Mouse (Mus musculus) R1 (cell line): ENCODE data around the gene Vil1.

Source experiments
- DNase-seq: peaks from one replicate; pipeline ENCODE4 v3.0.0-alpha.2; 2018; ENCODE audit warnings: low read depth, low spot score

Vil1 gene

GRCm38 (mm10) chr1:74408589-74409504 is at the start of gene Vil1:
TSS of gene Vil1 (plus strand) at chr1:74409376.
- no peak for DNase-seq

DNA sequence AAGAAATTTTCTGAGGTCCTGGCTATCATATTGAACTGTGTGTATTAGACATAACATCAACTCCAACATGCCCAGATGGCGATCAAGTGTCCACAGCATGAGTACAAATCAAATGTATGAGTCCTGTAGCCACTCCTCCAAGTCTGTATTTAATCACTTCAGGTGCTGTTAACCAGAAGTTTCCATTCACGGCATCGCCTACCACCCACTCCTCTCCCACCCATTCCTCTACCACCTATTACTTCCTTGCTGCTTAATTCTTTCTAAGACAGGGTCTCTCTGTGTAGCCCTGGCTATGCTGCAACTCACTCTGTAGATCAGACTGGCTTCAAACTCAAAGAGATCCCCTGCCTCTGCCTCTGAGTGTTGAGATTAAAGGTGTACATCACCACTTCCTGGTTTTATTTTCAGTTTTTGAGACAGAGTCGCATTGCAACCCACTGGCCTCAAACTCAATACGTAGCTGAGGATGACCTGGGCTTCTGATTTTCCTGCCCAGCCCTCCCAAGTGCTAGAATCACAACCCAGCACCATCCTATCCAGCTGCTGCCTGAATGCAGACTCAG is 49.1 kb upstream of the Vil1 start:
- DNase-seq = no peak

GRCm38 (mm10) chr1:74361812-74362211 is 47.4 kb upstream of the Vil1 start, which contains the start of gene Catip:
TSS of gene Catip (plus strand) at chr1:74362108.
- peak; percentile 98 for DNase-seq

- DNase-seq = no peak
These were observed 46.6 kb upstream of the Vil1 start for GRCm38 (mm10) chr1:74362325-74363229.

GRCm38 (mm10) chr1:74363437-74363836 is 45.7 kb upstream of the Vil1 start:
- no peak for DNase-seq

DNA sequence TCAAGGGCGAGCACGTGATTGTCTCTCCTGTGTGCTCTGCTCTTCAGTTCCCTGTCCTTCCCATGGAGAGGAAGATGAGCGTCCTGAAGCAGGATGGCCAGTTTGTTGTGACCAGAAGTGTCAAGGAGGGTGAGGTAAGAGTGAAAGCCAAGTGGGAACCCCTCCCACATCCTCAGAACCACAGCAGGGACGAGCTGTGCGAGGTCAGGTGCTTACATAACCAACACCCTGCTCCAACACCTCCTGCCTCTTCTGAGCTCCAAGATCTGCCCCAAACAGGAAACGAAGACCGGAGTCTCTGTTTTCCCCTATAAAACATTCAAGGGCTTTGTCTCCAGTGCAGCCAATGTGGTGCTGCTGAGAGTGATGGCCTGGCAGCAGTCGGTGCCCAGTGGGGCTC is 44.9 kb upstream of the Vil1 start:
- no peak for DNase-seq

DNA sequence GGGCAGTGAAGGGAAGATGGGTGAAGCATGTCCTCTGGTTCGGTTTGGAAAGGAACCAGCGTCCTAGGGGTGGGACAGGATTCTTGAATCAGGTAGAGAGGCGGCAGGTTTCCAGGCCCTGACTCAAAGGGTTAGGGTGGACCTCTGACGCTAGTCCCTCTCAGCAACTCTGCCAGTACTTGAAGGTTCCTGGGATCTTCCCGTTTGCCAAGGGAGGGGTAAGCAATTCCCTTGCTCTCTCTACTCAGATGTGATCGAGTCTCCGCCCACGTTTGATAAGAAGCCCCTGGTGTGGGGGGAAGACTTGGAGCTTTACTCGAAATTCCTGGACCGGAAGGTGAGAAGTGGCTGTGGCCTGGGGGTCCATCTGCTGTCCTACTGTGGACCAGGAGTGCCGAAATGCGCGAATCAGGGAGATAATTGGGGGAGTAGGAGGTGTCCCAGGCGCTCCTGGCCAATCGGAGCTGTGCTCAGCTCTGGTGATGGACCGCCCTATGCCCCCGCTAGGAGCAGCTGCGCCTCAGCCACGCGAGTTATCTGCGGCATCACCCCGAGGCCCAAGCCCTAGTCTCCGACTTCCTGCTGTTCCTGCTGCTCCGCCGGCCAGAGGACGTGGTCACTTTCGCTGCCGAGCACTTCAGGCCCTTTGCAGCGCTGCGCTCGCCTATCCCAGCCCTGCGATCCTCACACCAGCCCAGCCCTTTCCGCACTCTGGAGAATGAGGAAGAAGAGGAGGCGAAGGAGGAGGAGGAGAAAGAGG is 41.1 kb upstream of the Vil1 start:
- peak; percentile 53 for DNase-seq

DNA sequence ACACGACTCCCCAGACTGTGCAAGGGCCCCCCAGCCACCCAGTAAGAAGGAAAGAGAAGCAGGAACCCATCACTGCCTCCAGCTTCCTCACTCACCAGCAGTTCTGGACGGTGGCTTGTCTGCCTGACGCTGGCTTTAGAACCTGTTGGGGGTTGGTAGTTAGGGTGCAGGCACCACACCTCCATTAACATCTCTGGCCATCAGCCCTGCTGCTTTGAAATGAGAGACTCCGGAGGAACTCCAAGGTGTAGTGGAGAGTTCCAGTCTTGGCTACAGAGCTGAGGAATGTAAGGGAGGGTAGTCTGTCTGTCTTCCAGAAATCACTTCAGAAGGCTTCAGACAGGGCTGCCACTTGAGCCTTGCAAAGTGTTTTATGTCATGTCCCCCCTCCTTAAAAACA is 39.1 kb upstream of the Vil1 start:
- DNase-seq = no peak

DNA sequence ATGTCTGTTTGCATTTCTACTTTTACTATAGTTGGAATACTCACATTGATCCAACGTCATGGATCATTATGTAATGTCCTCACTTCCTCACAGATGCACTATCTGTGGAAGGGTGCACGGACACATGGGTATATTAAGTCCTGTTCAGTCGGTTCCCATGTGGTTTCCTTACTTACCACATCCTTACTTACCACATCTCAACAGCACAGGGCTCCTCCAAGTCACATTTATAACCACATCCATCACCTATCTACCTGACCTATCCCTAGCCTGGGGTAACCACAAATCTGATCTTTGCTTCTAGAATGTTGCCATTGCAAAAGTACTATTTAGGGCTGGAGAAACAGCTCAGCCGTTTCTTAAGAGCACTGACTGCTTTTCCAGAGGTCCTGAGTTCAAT is 35.8 kb upstream of the Vil1 start:
- DNase-seq = no peak

DNA sequence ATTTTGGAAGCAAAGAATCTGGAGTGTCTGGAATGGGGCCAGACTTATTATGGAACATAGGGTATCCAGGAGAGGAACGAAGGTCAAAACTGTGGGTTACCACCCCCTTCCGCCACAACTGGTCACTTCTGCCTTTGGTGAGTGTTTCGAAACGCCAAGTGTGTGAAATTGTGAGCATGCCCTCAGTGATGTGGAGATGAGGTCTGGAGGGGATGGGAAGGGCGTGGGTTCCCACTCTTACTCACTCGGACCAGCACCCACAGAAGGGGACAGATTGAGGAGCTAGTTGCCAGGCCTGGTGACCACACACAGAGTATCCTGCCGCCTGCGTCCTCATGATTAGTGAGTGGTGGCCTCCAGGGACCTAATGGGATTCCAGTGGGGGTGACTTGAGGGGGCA is 34.2 kb upstream of the Vil1 start, which contains the start of gene Slc11a1:
Slc11a1 (plus strand) TSS at position 216 of the 400 bp plus-strand sequence.
- no peak for DNase-seq

- no peak for DNase-seq
These were observed 33.6 kb upstream of the Vil1 start for GRCm38 (mm10) chr1:74375561-74375960.

DNA sequence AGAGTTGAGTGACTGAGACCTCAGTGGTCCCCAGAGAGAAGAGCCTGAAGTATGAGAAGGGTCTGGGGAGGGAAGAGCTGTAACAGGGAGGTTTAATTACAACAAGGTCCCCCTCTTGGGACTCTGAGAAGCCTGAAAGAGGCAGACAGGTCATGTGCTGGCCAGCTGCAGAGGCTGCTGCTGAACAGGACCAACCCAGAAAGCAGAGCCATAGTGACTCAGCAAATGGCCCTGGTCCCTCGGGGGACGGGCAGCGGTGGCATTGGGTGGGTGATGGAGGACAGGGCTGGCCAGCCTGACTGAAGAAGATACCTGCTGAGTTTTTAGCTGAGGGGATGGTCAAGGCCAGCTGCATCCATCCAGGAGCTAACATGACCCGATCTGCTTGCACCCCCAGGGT is 32.8 kb upstream of the Vil1 start:
- DNase-seq = no peak

- no peak for DNase-seq
These were observed 30.1 kb upstream of the Vil1 start for GRCm38 (mm10) chr1:74379058-74379504.

- DNase-seq = no peak
These were observed 28.7 kb upstream of the Vil1 start for GRCm38 (mm10) chr1:74380484-74380883.

- no peak for DNase-seq
These were observed 27.6 kb upstream of the Vil1 start for GRCm38 (mm10) chr1:74381588-74382021.

GRCm38 (mm10) chr1:74383385-74383784 is 25.8 kb upstream of the Vil1 start:
- DNase-seq = peak; percentile 56

GRCm38 (mm10) chr1:74384525-74384924 is 24.7 kb upstream of the Vil1 start:
- no peak for DNase-seq

- no peak for DNase-seq
These were observed 24.1 kb upstream of the Vil1 start for GRCm38 (mm10) chr1:74385064-74385463.

DNA sequence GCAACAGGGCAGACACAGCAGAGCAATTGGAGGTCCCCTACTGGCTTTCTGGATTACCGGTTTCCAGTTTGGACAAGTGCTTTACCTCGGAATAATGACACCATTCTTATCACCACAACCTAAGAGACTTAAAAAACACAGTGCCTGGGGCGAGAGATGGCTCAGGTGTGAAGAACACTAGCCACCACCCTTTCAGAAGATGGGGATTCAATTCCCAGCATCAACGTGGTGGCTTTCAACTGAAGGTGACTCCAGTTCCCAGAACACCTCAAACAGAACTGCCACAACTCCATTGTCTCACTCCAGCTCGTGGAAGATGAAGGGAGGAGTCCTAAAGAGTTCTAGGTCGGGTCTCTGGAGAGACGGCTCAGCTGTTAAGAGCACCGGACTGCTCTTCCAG is 23.6 kb upstream of the Vil1 start:
- DNase-seq = no peak

DNA sequence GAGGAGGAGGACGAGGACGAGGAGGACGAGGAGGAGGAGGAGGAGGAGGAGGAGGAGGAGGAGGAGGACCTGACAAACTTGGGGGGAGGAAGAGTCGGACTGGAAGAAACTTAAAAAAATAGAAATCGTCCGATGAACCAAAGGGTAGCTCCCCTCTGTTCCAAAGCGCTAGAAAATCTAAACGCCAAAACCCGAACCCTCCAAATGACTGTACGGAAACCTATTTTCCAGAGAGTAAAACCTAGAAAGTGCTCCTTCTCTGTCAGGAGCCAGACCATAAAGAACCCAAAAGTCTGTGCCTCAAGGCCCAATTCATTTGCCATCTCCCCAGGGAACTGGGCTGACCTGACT is 22.8 kb upstream of the Vil1 start:
- no peak for DNase-seq

- peak; percentile 99 for DNase-seq
These were observed 22.3 kb upstream of the Vil1 start for GRCm38 (mm10) chr1:74386714-74387385.
